Mouse (Mus musculus) liver, adult 2 months (tissue): ENCODE measurements around the gene Gpx5. TPM values are rescaled to one million over a fixed set of nuclear protein-coding genes. Genes with fewer than 3 reads are reported as not detected.
A peak's percentile ranks its signal among the peaks of the same experiment; 100 is the strongest.
"Not testable (repeated sequence)": the region's sequence is repeated elsewhere in the genome, so short reads cannot be mapped to it uniquely, and the experiment has no call there.

Source experiments
- DNase-seq: peaks from one replicate; pipeline ENCODE4 v3.0.0-alpha.2; 2011; ENCODE audit warnings: low read depth, low spot score; ENCODE audit errors: extremely low read depth
- H3K27ac ChIP-seq: fragments of 200-500 bp; replicated peaks from 2 replicates; pipeline ENCODE4 v1.5.1; 2012; ENCODE audit warnings: low read depth, mild to moderate bottlenecking, control low read depth, inconsistent platforms, low read length; ENCODE audit not compliant: insufficient read depth
- H3K27me3 ChIP-seq: fragments of 200-500 bp; 2 replicates; pipeline ENCODE4 v1.6.1; 2012; ENCODE audit warnings: mild to moderate bottlenecking, moderate library complexity, low read length, inconsistent platforms; ENCODE audit not compliant: control insufficient read depth, insufficient read depth
- H3K36me3 ChIP-seq: fragments of 200-500 bp; 2 replicates; pipeline ENCODE4 v1.6.1; 2012; ENCODE audit warnings: low read length, inconsistent platforms; ENCODE audit not compliant: control insufficient read depth, insufficient read depth
- H3K4me1 ChIP-seq: fragments of 200-500 bp; 2 replicates; pipeline ENCODE4 v1.6.1; 2011; ENCODE audit warnings: low read length; ENCODE audit not compliant: control insufficient read depth, insufficient read depth
- H3K4me3 ChIP-seq: fragments of 200-500 bp; 2 replicates; pipeline ENCODE4 v1.5.1; 2011; ENCODE audit warnings: low read depth, mild to moderate bottlenecking, control low read depth, low read length, moderate library complexity; ENCODE audit not compliant: insufficient read depth
- H3K79me2 ChIP-seq: fragments of 200-500 bp; 2 replicates; pipeline ENCODE4 v1.6.1; 2012; ENCODE audit warnings: inconsistent platforms, mild to moderate bottlenecking, low read length, moderate library complexity; ENCODE audit not compliant: control insufficient read depth, insufficient read depth
- H3K9ac ChIP-seq: fragments of 200-500 bp; 2 replicates; pipeline ENCODE4 v1.6.1; 2012; ENCODE audit warnings: low read depth, mild to moderate bottlenecking, control low read depth, inconsistent platforms, low read length
- CTCF ChIP-seq: fragments of 200-500 bp; IDR thresholded peaks from 2 replicates; pipeline ENCODE4 v1.5.1; 2011; ENCODE audit warnings: low read depth, low read length, control low read depth
- POLR2A ChIP-seq: fragments of 200-500 bp; IDR thresholded peaks from 2 replicates; pipeline ENCODE4 v1.6.1; 2011; ENCODE audit warnings: low read length, control low read depth; ENCODE audit not compliant: insufficient read depth; ENCODE audit errors: extremely low read depth
- WGBS: fragments of 180-500 bp; shearing (Covaris S2); methylation state at CpG from one replicate; pipeline ENCODE4 v1.1.7; 2018; 5-methylcytosine and 5-hydroxymethylcytosine counted together
- polyA plus RNA-seq: library from polyadenylated mRNA; depleted of rRNA; stranded (reverse); fragments of >200 nt; gene quantifications from 2 replicates; pipeline ENCODE4 v1.2.3, GENCODE M21; 2012
- total RNA-seq: library from RNA; depleted of rRNA; stranded (reverse); fragments of >200 nt; gene quantifications from 2 replicates; pipeline ENCODE4 v1.2.3, GENCODE M21; 2014

Gene Gpx5
- total and polyA plus RNA-seq, 2 experiments = not detected

- 0 out of 2 replicates have a peak, but pooled peaks cover 2% of the 10 kb centered on the region for H3K27me3 ChIP-seq
- H3K4me1 ChIP-seq = no peaks in the 10 kb centered on the region
- no peak overlapping the region for H3K9ac ChIP-seq
- no peak overlapping the region for H3K4me3 ChIP-seq
- no peaks in the 10 kb centered on the region for H3K36me3 ChIP-seq
- no peak overlapping the region for H3K27ac ChIP-seq
- TF ChIP-seq CTCF = no peak
- no peak for TF ChIP-seq POLR2A
- WGBS = 35% methylated on average over 2 of the region's 2 CpGs
- DNase-seq = peak; percentile 44
- no peaks in the 10 kb centered on the region for H3K79me2 ChIP-seq
Observed at GRCm38 (mm10) chr13:21246276-21246675, 46.3 kb downstream of the Gpx5 start.

DNA sequence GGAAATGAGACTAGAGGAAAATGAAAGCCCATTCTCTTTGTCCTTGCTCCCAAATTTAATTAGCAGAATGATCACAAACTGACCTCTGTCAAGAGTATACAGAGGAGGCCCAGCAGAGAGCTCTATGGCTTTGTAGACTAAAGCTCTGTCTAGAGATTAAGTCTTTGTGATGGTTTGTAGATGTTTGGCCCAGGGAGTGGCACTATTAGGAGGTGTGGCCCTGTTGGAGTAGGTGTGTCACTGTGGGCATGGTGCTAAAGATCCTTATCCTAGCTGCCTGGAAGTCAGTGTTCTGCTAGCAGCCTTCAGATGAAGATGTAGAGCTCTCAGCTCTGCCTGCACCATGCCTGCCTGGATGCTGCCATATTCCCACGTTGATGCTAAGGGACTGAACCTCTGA lies 47.6 kb downstream of the Gpx5 start:
- H3K27ac ChIP-seq, H3K27me3 ChIP-seq, DNase-seq, H3K4me1 ChIP-seq, H3K4me3 ChIP-seq, H3K9ac ChIP-seq, H3K79me2 ChIP-seq, H3K36me3 ChIP-seq: not testable (repeated sequence)
- WGBS = 67% methylated on average over 1 of the region's 1 CpGs

DNA sequence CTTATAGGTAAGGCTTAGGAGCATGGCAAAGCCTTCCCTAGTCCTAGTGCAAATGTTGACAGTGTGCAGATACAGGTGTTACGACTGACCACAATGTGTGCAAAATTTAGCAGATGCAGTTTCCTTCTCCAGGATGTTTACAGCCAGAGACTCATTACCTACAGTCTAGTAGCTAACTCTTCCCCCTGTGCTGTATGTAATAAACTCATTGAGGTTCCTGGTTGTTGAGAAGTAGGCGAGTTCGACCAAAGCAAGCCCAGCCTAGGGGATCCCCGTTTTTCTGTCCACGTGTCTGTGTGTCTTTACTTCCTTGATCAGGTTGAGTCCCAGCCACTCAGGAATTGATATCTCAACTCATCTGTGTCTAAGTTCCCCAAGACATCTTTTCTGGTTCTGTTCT lies 48.4 kb downstream of the Gpx5 start:
- Histone ChIP-seq H3K27ac (no peak overlapping the region), H3K4me1 (no peaks in the 10 kb centered on the region), H3K9ac (no peak overlapping the region), H3K79me2 (no peaks in the 10 kb centered on the region), H3K4me3 (no peak overlapping the region), H3K36me3 (no peaks in the 10 kb centered on the region), H3K27me3 (0 out of 2 replicates have a peak, but pooled peaks cover 2% of the 10 kb centered on the region)
- TF ChIP-seq CTCF (no peak), POLR2A (no peak)
- no peak for DNase-seq
- 87% methylated on average over 5 of the region's 5 CpGs for WGBS

DNA sequence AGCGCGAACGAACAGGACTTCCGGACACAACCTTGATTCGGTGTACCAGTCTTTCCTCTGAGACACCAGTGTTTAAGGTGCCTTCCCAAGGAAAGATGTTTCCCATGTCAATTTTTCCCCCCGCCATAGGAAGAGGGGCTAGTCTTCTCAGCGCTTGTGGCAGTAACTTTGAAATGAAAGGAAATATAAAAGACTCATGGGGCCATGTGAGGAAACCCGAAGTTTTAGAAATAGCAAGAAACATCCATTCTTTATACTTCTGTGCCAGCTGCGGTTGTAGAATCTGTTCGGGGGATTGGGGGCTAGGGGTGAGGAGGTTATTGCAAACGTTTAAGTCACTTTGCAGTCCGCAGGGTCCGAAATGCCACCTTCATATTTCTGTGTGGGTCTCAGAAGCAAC lies 49.3 kb downstream of the Gpx5 start:
- Histone ChIP-seq H3K27ac (no peak overlapping the region), H3K36me3 (no peaks in the 10 kb centered on the region), H3K27me3 (0 out of 2 replicates have a peak, but pooled peaks cover 2% of the 10 kb centered on the region), H3K79me2 (no peaks in the 10 kb centered on the region), H3K4me1 (no peaks in the 10 kb centered on the region), H3K4me3 (no peak overlapping the region), H3K9ac (no peak overlapping the region)
- 26% methylated on average over 13 of the region's 13 CpGs for WGBS
- TF ChIP-seq POLR2A (no peak), CTCF (no peak)
- no peak for DNase-seq

DNA sequence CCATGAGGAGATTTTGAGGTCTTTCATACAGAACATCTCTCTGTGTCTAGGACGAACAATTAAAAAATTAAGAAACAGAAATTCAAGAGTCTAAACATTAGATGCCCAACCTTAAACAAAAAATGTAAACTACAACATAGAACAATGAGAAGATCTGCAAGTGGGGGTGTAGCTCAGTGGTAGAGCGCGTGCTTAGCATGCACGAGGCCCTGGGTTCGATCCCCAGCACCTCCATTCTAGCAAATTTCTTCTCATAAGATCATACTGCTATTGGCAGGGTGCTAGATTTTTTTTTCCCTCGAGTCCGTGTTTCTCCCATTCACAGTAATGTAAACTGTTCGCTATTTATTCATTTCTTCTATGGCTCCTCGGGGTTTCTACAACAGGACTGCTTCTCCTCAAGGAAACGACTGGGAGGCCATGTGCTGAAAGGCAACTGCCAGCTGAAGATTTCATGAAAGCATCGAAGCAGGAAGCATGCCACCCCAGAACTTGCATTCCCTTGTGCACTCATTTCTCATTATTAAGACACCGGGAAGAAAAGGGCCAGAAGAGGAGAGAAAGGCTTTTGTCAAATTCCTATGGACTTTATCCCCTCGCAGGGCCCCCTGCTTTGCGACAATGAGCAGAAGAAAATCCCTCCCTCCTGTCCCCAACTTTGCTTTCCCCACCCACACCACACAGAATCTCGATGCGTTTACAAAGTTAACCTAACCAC lies 50.0 kb downstream of the Gpx5 start:
- 26% methylated on average over 16 of the region's 16 CpGs for WGBS
- H3K9ac ChIP-seq = no peak overlapping the region
- no peak for DNase-seq
- H3K36me3 ChIP-seq = no peaks in the 10 kb centered on the region
- no peak overlapping the region for H3K4me3 ChIP-seq
- H3K27ac ChIP-seq = no peak overlapping the region
- no peaks in the 10 kb centered on the region for H3K4me1 ChIP-seq
- no peaks in the 10 kb centered on the region for H3K79me2 ChIP-seq
- 0 out of 2 replicates have a peak, but pooled peaks cover 2% of the 10 kb centered on the region for H3K27me3 ChIP-seq
- no peak for TF ChIP-seq POLR2A

DNA sequence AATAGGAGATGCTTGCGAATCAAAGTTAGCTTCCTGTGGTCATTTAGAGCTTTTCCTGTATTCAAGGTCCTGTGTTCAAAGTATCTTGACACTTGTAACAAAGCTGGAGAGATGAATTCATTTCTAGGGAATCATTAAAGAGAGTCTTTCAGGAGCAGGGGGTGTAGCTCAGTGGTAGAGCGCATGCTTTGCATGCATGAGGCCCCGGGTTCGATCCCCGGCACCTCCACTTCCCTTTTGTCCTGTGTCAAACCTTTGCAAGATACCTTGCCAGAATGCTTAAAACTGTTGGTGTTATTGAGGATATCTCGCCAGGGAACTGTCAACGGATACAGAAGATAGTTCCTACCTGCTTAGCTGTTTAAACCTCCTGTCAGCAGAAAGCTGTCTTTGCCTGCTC lies 51.7 kb downstream of the Gpx5 start:
- WGBS = 45% methylated on average over 7 of the region's 7 CpGs
- Histone ChIP-seq H3K9ac (no peak overlapping the region), H3K4me1 (peaks cover 9% of the 10 kb centered on the region; the same call in 1 of the 2 replicates), H3K79me2 (no peaks in the 10 kb centered on the region), H3K27me3 (0 out of 2 replicates have a peak, but pooled peaks cover 2% of the 10 kb centered on the region), H3K27ac (no peak overlapping the region), H3K36me3 (no peaks in the 10 kb centered on the region), H3K4me3 (no peak overlapping the region)
- DNase-seq = peak; percentile 36
- no peak for TF ChIP-seq POLR2A
- no peak for TF ChIP-seq CTCF
